Mouse (Mus musculus) naive thymus-derived CD4-positive, alpha-beta T cell, adult 2 months (primary cell): ENCODE results near the gene Pabpc4.
"Not testable (repeated sequence)": the region's sequence is repeated elsewhere in the genome, so short reads cannot be mapped to it uniquely, and the experiment has no call there.

Experiments used
- DNase-seq: peaks from one replicate; pipeline ENCODE4 v3.0.0-alpha.2; 2011; ENCODE audit warnings: low read depth

Gene Pabpc4

GRCm38 (mm10) chr4:123247147-123247880, 14.8 kb upstream of the Pabpc4 start:
- DNase-seq = no peak

GRCm38 (mm10) chr4:123248971-123249567, 13.1 kb upstream of the Pabpc4 start:
- DNase-seq = no peak

- no peak for DNase-seq
Measured at GRCm38 (mm10) chr4:123252214-123252613, 9.9 kb upstream of the Pabpc4 start.

GRCm38 (mm10) chr4:123254617-123255016, 7.5 kb upstream of the Pabpc4 start:
- DNase-seq = peak; percentile 67

- DNase-seq = no peak
Measured at GRCm38 (mm10) chr4:123260071-123260746, 1.9 kb upstream of the Pabpc4 start.

GRCm38 (mm10) chr4:123271063-123271462, 8.9 kb downstream of the Pabpc4 start:
- DNase-seq = no peak

GRCm38 (mm10) chr4:123280117-123280516, 18.0 kb downstream of the Pabpc4 start:
- DNase-seq = no peak

- peak; percentile 85 for DNase-seq
Measured at GRCm38 (mm10) chr4:123282500-123282899, 20.3 kb downstream of the Pabpc4 start.

GRCm38 (mm10) chr4:123282915-123283674, 20.9 kb downstream of the Pabpc4 start:
- DNase-seq = peak; percentile 29

- peak; percentile 27 for DNase-seq
Measured at GRCm38 (mm10) chr4:123283675-123284064, 21.5 kb downstream of the Pabpc4 start.

GRCm38 (mm10) chr4:123284731-123285624, 22.8 kb downstream of the Pabpc4 start:
- no peak for DNase-seq

GRCm38 (mm10) chr4:123286790-123287189, 24.6 kb downstream of the Pabpc4 start:
- DNase-seq = no peak

GRCm38 (mm10) chr4:123289038-123289437, 26.9 kb downstream of the Pabpc4 start:
- DNase-seq = no peak

- DNase-seq = no peak
Measured at GRCm38 (mm10) chr4:123292390-123292789, 30.2 kb downstream of the Pabpc4 start.

- DNase-seq = no peak
Measured at GRCm38 (mm10) chr4:123292989-123293388, 30.8 kb downstream of the Pabpc4 start.

GRCm38 (mm10) chr4:123293661-123294443, 31.7 kb downstream of the Pabpc4 start:
- DNase-seq = no peak

GRCm38 (mm10) chr4:123295026-123295425, 32.9 kb downstream of the Pabpc4 start:
- DNase-seq = not testable (repeated sequence)

GRCm38 (mm10) chr4:123295516-123296147, 33.5 kb downstream of the Pabpc4 start:
- no peak for DNase-seq

GRCm38 (mm10) chr4:123296148-123296534, 34.0 kb downstream of the Pabpc4 start:
- DNase-seq = no peak
